Mouse (Mus musculus) yolk sac, embryonic 10.5 days (tissue): Measurements from ENCODE around the gene Slc2a1.

ENCODE experiments used
- DNase-seq: peaks from one replicate; pipeline ENCODE4 v3.0.0-alpha.2; 2017; ENCODE audit warnings: low spot score

Gene Slc2a1

DNA sequence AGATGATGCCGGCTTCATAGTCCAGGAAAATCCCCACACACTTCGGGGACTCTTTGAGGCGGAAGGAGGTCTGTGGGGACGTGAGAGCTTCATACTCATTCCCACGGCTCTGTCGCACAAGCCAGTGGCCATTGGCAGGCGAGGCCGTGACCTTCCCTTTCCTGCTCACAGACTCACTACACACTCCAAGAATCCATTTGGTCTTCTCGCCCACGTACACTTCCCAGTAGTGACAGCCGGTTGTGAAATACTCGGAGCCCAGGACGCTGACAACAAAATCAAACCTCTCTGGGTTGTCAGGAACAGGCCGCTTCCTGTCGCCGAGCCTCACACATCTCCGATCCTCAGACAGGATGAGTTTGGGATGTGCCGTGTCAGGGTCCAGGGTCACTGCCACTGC, 69.8 kb downstream of the Slc2a1 start:
- no peak for DNase-seq

DNA sequence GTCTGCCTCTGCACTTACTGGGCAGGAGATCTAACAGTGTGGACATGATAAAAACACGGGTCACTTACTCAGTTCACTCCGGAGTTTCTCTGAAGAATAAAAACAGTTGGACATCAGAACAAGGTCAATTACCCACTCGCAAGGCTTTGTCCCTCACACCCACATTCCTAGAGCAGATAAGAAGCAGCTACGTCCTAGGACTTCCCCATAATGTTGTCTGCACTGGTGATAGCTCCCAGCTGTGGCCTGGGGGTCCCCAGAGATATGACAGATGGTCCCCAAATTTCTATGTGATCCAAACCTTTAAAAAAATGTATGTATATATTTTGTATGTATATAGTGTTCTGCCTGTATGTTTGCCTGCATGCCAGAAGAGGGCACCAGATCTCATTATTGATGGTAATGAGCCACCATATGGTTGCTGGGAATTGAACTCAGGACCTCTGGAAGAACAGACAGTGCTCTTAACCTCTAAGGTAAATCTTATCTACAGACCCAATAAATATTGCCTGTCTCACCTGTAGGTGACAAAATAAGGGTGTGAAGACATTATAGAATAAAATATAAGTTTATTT, 71.7 kb downstream of the Slc2a1 start:
- DNase-seq, result no peak

DNA sequence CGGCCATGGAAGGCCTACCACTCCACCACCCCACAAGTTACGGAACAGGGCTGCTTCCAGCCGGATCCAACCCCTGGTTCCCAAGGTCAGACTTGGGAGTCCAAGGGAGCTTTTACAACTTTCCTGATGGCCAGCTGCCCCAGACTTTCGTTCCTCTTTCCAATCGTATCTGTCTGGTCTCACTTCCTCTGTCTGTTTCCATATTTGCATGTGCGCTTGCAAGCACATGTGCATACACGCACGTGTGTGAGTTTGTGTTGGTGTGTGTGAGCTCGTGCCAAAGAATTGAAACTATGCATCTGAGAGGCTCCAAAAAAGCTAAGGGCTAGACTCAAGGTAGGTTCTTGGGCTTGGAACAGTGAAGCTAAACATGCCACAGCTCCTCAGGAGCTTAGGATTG, 72.9 kb downstream of the Slc2a1 start:
- DNase-seq, result no peak

DNA sequence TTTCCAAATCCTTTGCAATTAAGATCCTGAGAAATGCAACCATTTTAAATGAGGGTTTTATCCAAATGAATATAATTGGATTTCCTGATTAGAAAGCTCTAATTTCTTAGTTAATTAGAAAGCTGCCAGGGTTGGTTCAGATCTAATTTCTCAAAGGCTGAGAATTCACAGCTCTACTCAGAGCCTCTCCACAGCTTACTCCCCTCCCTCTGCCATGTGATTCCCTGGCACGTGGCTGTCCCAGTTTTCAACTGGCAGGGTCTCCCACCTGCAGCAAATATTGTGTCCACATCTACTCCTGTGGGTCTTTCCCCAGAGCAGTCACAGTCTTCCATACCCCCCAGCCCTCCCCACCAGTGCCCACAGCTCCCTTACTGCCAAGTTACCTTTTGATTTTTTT, 75.0 kb downstream of the Slc2a1 start:
- DNase-seq, result no peak

DNA sequence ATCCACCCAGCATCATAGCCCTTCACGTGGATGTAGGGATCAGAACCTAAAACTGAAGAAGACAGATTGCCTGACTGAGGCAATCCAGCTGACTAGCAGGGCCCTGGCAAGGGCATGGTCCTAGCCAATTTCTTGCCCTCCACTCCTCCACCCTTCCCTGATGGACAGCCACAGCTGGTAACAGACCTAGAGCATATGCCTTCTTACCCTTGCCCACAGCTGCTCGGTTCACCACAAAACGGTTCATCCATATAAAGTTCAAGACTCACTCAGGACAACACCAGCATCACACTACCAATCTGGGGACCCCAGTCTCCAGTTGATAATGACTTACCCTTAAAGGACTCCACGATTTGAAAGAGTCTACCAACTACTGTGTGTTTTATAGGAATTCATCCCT, 77.3 kb downstream of the Slc2a1 start:
- no peak for DNase-seq
